Mouse (Mus musculus): ENCODE data around the gene Bhlhe40. TPM values are rescaled to one million over a fixed set of nuclear protein-coding genes. Genes with fewer than 3 reads are reported as not detected.
A peak's percentile ranks its signal among the peaks of the same experiment; 100 is the strongest.

The Bhlhe40 gene
- total RNA-seq, 1 experiment from 2014 or later: 293 TPM

DNA sequence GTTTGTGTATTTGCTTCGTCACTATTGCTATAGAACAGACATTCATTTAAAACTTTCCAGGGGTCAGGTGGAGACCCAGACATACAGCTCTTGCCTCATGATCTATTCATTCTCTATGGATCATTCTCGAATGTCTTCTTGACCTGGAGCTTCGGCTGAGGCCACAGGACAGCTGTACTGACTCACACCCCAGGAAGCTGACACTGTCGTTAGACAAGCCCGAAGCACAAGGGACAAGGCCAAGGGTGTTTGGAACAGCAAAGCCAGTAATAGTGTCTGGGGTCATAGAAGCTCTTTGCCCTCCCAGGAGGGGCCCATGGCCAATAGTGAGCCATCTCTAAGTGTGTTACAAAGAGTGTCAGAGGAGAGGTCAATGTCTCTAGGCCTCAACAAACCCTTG, 24.0 kb downstream of the Bhlhe40 start:
- no peak for ATAC-seq (replicated peaks; ENCODE audit: insufficient number of reproducible peaks, low FRiP score, low TSS enrichment, poor library complexity, severe bottlenecking)

DNA sequence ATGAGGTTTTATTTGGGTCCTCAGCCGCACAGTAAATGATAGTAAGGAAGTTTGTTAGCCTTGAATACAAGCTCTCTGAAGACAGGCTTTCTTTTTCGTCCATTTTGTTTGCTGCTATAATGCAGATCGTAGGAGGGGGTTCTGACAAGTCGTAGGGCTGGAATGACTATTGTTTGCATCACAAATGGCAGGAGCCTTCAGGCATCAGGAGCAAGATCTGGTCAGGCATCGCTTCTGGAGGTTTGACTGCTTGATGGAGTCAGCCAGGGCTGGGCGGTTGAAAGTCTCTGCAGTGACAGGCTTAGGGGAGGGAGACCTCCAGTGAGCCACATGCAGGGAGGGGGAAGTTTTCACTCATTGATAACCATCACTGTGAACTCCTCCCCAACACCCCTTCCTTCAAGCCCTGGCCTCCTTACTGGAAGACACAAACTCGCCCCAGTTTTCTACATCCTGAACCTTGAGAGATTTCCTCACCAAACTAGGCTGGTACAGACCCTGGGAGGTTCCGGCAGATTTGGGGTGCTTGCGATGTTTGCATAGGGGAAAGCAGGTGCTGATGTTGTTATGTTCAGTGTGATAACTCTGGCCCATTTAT, 25.4 kb downstream of the Bhlhe40 start:
- ATAC-seq (replicated peaks; ENCODE audit: insufficient number of reproducible peaks, low FRiP score, low TSS enrichment, poor library complexity, severe bottlenecking): no peak

DNA sequence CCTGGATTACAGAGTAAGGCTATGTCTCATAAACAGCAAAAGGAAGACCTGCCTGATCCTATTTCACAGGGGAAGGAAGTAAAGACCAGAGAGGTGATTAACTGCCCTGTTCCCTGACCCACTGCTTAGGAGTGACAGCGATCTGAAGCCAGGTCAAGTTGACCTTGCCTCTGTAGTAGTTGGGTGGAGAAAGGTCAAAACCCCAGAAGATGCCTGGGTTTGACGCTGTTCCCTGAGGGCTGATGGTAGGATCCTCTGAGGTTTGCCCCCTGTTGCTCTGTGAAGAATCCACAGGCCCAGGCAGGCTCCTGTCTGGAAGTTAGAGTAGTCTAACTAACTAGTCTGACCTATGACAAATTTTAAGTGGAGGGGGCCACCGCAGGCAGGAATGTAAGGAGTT, 26.5 kb downstream of the Bhlhe40 start:
- ATAC-seq (replicated peaks; ENCODE audit: insufficient number of reproducible peaks, low FRiP score, low TSS enrichment, poor library complexity, severe bottlenecking): no peak

DNA sequence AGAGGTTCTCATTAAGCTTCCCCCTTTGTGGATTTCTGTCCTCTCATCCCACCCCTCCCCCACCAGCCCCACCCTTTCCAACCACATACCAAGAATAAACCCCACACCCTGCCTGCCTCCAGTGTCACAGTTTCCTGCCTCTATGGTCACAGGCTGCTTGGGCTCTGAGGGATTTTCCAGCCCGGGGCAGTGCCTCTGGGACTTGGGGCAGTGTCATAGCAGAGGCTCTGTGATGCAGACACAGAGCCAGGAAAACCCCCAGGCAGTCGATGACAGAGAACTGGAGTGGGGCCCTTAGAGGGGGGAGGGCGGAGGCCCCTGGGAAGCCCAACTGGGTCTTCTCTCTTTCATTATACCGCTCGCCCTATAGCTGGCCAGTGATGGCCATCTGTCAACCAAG, 27.9 kb downstream of the Bhlhe40 start:
- peak; percentile 82 for ATAC-seq (replicated peaks; ENCODE audit: insufficient number of reproducible peaks, low FRiP score, low TSS enrichment, poor library complexity, severe bottlenecking)

DNA sequence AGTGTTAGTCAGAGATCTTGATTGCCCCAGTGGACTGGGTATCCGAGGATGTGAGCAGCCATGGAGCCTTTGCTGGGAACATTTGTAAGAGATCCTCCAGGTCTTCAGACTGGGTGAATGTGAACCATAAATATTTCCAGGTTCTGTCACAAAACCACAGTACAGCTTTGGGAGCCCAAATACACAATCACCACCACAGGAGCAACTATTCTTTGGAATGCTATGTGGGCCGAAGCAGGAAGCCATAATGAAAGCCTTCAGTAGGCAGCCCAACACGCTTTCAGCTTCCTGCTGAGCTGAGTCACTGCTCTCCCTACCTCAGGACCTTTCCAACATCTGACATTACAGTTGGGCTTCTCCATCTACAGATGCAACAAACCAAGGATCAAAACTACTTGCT, 32.6 kb downstream of the Bhlhe40 start:
- ATAC-seq (replicated peaks; ENCODE audit: insufficient number of reproducible peaks, low FRiP score, low TSS enrichment, poor library complexity, severe bottlenecking): no peak

DNA sequence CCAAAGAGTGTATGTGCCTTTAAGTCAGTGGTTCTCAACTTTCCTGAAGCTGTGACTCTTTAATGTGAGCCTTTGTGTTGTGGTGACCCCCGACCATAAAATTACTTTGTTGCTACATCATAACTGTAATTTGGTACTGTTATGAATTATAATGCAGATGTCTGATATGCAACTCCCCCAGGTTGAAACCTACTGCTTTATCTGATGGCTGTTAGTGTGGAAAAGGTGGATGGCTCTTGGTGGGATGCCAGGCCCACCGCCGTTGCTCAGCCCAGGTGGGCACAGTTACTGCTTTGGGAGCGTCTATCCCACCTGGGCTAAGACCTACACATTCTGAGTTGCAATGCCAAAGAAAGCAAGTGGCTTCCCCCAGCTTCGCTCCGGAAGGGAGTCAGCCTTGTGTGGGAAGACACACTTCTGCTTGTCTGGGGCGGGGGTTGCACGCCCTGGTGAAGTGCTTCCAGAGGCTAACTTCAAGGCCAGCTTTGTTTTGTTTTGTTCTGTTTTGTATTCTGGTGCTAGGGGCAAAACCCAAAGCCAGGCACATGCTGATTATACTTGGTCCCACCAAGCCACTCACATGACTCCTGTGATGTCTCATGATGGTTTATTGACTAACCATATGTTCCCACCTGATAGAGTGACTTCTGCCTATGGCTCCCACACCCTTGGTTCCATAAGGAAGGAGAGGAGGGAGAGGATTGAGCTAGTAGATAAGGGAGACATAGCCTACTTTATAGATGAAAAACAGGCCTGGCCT, 34.7 kb downstream of the Bhlhe40 start:
- ATAC-seq (replicated peaks; ENCODE audit: insufficient number of reproducible peaks, low FRiP score, low TSS enrichment, poor library complexity, severe bottlenecking): peak; percentile 22

DNA sequence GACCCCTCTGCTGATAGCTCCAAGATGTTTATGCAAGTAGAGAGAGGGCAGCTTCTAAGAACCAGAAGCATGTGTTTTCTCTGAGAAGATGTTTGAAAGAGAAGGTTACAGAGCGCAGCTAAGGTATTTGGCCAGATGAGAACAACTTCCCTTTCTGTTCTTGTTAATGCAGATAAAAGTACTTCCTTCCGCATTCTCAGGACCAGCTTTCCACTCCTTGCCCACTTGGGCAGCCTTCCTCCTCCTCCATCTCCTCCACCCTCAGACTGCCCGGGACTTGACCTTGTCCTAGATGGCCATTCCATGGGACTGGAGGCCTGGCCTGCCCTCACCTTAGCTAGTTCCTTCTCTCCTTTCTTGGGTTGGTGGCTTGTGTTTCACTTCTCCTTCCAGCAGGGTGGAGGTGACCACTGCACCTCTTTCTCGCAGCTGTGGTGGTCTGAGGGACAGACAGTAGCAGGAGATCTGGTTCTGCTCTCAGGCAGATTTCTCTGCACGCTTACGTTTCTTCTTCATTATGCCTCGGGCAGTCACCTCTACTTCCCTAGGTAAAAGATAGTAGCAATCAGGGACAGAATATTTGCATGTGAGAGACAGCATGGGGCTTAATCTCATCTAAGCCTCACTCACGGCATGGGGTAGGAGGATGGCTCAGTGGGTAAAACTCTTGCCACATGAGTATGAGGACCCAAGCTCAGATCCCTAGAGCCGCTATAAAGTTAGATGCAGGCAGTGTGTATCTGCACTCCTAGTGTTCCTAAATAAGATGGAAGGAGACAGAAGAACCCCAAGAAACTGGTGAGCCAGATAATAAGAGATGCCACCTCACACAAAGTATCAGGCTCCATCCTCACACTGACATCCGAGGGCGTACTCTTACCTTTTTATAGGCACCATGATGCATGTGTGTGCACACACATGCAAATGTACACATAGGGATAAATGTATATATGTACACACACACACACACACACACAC, 35.7 kb downstream of the Bhlhe40 start:
- peak; percentile 93 for ATAC-seq (replicated peaks; ENCODE audit: insufficient number of reproducible peaks, low FRiP score, low TSS enrichment, poor library complexity, severe bottlenecking)

DNA sequence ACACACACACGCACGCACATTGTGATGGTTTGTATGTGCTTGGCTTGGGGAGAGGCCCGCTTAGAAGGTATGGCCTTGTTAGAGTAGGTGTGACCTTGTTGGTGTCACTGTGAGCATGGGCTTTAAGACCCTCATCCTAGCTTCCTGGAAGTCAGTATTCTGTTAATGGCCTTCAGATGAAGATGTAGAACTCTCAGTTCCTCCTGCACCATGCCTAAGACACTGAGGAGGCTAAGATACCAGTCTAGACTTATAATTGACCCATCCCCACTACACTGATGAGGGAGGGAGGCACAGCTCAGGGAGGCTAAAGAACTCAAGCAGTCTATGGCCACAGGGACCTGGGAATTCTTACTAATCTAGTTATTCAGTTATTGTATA, 36.4 kb downstream of the Bhlhe40 start:
- no peak for ATAC-seq (replicated peaks; ENCODE audit: insufficient number of reproducible peaks, low FRiP score, low TSS enrichment, poor library complexity, severe bottlenecking)

DNA sequence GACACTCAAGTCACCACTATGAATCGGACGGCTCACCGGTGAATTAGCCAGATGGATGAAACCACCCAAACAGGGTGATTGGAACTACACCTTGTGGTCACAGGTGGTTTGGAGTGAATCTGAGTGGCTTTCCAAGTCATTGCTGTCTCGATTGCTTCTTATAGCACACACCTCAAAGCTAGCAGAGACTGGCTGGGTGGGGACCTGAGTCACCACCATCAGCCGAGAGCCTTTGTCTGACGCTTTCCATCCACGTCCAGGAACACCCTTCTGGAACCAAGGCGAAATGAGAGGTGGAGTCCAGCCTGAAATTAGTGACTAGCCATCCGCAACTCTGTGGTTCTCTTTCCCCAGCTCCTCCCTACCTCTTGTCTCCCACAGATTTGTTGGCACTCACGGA, 36.9 kb downstream of the Bhlhe40 start:
- ATAC-seq (replicated peaks; ENCODE audit: insufficient number of reproducible peaks, low FRiP score, low TSS enrichment, poor library complexity, severe bottlenecking): no peak

DNA sequence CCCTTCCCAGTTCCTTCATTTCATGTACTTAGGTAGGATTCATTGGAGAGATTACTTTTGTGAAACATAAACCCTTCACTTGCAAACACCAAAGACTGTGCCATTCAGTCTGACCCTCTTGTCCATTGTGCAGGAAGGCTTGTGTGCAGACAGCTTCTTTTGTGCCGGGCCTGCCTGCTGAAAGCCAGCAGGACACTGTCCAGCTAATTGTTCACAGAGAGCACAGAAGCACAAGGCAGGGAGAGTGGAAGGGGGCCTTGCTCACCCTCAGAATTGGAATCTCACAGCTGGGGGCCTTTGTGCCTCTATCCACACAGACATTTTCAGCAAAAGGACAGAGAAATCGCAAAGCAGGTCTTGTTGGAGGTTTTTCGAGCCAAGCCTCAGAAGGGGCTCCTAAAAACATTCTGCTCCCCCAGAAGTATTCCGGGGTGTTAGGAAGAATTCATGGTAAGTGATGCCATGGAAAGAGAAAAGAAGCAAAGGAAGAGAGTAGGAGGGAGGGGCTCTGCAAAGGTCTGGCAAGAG, 38.0 kb downstream of the Bhlhe40 start:
- ATAC-seq (replicated peaks; ENCODE audit: insufficient number of reproducible peaks, low FRiP score, low TSS enrichment, poor library complexity, severe bottlenecking): no peak

DNA sequence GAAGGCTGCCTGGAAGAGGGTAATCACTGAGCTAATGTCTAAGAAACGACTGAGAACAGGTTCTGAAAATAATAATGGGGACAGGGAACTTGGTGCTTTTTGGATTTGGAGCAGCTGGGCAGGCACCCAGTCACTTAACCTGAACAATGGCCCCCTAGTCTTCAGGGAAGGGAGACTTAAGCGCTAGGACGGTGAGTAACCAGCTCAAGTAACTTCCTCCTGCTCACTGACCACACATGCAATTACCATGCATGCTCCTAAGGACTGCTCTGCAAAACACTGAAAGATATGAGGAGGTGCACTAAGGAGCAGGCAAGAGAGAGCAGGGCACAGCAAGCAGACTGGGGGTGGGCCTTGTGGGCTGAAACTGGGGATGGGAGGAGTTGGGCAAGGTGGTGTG, 39.2 kb downstream of the Bhlhe40 start:
- ATAC-seq (replicated peaks; ENCODE audit: insufficient number of reproducible peaks, low FRiP score, low TSS enrichment, poor library complexity, severe bottlenecking): no peak

DNA sequence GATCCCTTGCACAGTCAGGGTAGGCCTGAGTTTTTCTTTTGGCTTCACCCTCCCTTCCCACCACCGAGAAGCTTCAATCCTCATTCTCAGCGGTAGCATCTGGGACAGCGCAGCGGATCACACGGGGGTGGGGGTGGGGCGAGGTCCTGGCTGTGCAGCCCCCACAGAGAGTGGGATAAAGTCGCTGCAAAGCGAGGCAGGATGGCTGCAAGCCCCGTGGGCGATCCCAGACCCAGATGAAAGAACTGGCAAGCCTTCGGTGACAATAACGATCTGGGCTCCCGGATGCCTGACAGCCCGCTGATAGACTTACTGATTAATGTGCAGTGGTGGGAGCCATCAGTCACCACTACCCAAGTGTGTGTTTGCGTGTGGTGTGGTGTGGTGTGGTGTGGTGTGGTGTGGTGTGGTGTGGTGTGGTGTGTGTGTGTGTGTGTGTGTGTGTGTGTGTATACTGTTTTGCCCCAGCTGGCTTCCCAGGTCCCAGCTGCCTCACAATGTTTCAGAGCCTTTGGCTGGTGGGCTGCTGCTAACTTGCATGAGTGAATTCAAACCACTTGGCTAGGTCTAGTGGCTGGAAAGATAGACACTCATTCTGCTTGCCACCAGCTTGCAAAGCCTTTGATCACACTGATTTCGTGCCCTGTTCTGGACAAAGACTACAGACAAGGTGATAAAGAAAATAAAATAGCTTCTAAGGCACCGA, 40.4 kb downstream of the Bhlhe40 start:
- ATAC-seq (replicated peaks; ENCODE audit: insufficient number of reproducible peaks, low FRiP score, low TSS enrichment, poor library complexity, severe bottlenecking): no peak

DNA sequence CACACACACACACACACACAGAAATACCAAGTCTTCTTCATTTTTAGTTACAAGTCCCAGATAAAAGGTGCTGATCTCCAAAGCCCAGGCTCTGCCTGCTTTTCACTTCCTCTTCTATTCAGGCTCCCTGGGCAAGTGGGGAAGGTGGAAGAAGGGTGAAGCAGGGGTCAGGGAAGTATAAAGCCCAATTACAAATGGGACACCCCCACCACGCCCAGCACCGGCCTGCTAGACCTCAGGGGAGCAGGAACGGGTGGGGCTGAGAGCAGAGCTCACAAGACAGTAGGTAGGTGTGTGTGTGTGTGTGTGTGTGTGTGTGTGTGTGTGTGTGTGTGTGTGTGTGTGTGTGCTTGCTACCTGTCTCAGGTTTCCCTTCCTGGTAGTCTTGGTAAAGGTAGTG, 42.2 kb downstream of the Bhlhe40 start:
- peak; percentile 83 for ATAC-seq (replicated peaks; ENCODE audit: insufficient number of reproducible peaks, low FRiP score, low TSS enrichment, poor library complexity, severe bottlenecking)

DNA sequence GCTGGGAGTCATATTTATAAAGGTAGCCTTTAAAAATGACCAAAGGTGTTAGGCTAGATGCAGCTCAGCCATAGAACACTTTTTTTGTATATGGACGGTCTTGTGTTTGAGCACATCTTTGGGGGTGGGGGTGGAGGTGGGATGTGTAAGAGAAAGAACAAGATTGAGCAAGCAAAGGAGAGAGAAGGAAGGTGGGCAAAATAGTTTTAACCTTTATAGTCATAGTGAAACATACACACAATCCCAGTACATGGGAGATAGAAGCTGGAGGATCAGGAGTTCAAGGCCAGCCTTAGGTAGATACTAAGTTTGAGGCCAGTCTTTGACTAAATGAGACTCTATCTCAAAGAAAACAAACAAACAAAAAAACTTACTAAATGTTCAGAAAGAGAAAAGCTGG, 42.7 kb downstream of the Bhlhe40 start:
- no peak for ATAC-seq (replicated peaks; ENCODE audit: insufficient number of reproducible peaks, low FRiP score, low TSS enrichment, poor library complexity, severe bottlenecking)

DNA sequence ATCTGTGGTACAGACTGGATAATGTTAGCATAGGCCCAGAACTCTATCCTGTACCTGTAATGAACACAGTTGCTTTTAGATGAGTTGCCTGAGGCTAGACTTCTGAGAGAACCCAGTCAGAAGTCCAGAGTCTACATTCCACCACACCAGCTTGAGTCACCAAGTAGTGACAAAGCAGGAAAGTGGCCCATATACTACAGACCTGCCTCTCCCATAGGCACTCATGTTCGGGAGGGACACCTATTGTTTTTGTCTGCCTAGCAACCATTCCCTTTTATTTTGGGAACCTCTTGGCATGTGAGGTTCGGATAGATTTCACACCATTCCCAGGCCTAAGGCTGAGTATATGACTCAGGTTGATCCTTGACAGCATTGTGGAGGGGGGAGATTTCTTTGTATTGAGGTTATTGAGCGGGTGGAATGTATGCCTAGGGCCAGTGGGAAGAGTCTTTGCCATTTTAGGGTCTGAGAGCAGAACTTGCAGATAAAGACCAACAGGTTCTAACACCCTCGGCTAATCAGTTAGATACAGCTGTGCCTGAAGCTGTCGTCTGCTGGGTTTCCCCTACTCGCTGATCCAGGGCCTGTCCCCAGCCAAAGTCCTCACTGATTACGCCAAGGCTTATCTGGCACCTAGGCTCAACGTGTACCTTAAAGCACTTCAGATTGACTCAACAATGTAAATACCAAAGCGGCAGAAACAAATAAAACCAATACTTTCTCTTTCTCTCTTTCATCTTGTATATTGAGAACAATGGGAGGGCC, 44.1 kb downstream of the Bhlhe40 start:
- no peak for ATAC-seq (replicated peaks; ENCODE audit: insufficient number of reproducible peaks, low FRiP score, low TSS enrichment, poor library complexity, severe bottlenecking)

DNA sequence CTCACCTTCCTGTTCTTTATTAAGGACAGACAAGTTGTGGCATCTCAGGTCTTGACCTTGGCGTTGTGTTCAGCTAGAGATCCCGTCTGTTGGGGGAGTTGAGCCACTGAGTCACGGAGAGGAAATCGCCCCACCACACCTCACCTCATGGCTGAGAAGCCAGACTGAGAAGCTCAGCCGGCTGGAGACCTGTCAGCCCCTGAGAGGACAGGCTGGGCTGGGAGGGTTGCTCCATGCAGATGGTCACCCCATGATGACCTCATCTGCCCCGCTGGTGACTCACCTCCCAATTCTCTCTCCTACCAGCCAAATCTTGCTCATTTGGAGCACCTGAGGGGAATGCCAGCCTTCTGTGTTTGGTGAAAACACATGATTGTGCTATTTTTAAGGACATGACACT, 45.5 kb downstream of the Bhlhe40 start:
- no peak for ATAC-seq (replicated peaks; ENCODE audit: insufficient number of reproducible peaks, low FRiP score, low TSS enrichment, poor library complexity, severe bottlenecking)

DNA sequence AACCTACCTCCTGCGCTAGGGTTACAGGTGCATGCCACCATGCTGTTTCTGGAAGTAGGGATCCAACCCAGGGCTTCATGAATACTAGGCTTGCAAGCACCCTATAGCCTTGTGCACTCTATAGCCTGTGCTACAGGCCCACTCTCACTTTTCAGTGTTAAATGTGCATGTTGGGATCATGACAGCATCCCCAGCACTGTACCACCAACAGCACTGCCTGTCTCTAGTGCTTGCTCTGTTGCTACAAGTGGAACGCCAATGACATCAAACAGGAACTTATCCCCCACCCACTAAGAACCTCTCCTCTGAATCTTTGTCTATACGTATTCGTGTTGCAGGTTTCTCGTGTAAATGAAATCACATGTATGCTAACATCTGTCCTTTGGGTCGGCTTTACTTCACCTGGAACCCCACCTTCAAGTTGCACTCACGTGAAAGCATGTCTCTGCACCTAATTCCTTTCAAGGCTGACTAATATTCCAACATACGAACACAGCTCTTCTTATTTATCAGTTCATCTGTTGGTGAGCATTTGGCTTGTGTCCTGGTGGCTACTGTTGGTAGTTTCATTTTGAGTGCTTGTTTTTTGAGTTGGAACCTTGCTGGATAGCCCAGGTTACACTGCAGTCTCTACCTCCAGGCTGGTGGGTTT, 46.7 kb downstream of the Bhlhe40 start:
- no peak for ATAC-seq (replicated peaks; ENCODE audit: insufficient number of reproducible peaks, low FRiP score, low TSS enrichment, poor library complexity, severe bottlenecking)

DNA sequence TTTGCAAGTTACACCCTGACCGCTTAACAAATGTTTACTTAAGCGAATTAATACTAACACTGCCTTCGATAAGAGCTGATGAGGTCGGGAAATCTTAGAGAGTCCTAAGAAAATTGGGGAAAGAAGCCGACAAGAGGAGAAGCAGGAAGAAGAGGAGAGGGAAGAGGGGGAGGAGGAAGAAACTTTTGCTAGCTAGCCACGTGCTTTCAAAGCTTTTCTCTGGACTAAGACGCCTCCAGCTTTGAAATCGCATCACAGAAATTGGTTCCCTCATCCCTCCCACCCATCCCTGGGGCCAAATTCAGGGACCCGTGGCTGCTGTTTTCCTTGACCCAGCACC, 48.7 kb downstream of the Bhlhe40 start:
- ATAC-seq (replicated peaks; ENCODE audit: insufficient number of reproducible peaks, low FRiP score, low TSS enrichment, poor library complexity, severe bottlenecking): no peak
